Mouse (Mus musculus) bone marrow, adult 2 months (tissue): Measurements from ENCODE around the gene Taf5. TPM values are rescaled to one million over a fixed set of nuclear protein-coding genes. Genes with fewer than 3 reads are reported as not detected.

Source experiments
- H3K27ac ChIP-seq: fragments of 200-500 bp; 2 replicates; pipeline ENCODE4 v1.5.1; 2012; ENCODE audit warnings: low read depth, mild to moderate bottlenecking, control low read depth, inconsistent platforms, low read length; ENCODE audit not compliant: control insufficient read depth, poor library complexity, insufficient read depth
- H3K4me1 ChIP-seq: fragments of 200-500 bp; 2 replicates; pipeline ENCODE4 v1.6.1; 2011; ENCODE audit warnings: low read length; ENCODE audit not compliant: control insufficient read depth, insufficient read depth
- H3K4me3 ChIP-seq: fragments of 200-500 bp; replicated peaks from 2 replicates; pipeline ENCODE3; 2011; ENCODE audit warnings: mild to moderate bottlenecking, low read depth, low read length, control low read depth; ENCODE audit not compliant: control insufficient read depth
- CTCF ChIP-seq: fragments of 200-500 bp; IDR thresholded peaks from 2 replicates; pipeline ENCODE4 v1.5.1; 2011; ENCODE audit warnings: low read length, control low read depth; ENCODE audit not compliant: control insufficient read depth, insufficient read depth
- POLR2A ChIP-seq: fragments of 200-500 bp; IDR thresholded peaks from 2 replicates; pipeline ENCODE4 v1.6.1; 2011; ENCODE audit warnings: low read depth, mild to moderate bottlenecking, control low read depth, low read length, borderline replicate concordance; ENCODE audit not compliant: control insufficient read depth
- WGBS: fragments of 180-500 bp; shearing (Covaris S2); methylation state at CpG from one replicate; pipeline ENCODE4 v1.1.7; 2018; 5-methylcytosine and 5-hydroxymethylcytosine counted together
- polyA plus RNA-seq: library from polyadenylated mRNA; stranded (reverse); fragments of >200 nt; gene quantifications from 2 replicates; pipeline ENCODE4 v1.2.4, GENCODE M21; 2011; ENCODE audit warnings: low replicate concordance; ENCODE audit not compliant: missing spikeins, insufficient read depth, insufficient read length

Gene Taf5
- 6.9 and 8.2 TPM in 2 replicates for polyA plus RNA-seq

DNA sequence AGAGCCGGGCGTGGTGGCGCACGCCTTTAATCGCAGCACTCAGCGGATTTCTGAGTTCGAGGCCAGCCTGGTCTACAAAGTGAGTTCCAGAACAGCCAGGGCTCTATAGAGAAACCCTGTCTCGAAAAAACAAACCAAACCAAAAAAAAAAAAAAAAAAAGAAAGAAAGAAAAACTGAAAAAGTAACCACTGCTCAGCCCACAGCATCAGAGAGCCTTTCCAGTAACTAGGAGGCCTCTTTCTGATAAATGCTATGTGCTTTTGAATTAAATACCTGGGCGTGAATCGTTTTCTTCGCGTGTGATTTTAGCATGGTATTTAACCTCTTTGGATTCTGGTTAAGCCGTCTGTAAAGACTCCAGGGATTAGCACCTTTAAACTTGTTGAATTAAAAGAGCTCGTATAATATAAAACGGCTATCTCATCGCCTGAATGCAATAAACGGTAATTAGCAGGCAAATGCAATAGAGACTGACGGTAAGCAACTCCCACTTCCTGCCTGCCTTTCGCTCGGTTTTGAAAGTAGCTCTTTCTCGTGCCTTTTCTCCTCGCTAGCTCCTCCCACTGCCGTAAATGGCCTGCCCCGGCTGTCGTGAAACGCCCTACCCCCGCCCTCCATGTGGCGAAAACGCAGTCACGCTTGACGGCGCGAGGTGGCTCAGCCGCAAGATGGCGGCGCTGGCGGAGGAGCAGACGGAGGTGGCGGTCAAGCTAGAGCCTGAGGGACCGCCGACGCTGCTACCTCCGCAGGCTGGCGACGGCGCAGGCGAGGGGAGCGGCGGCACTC, at the start of gene Taf5:
Gene Taf5, plus strand, starts transcription at position 651 of the 787 bp plus-strand sequence.
- H3K4me1 ChIP-seq: no peaks in the 10 kb centered on the region
- TF ChIP-seq CTCF (no peak), POLR2A (peak; percentile 99)
- 8% methylated on average over 49 of the region's 49 CpGs for WGBS

DNA sequence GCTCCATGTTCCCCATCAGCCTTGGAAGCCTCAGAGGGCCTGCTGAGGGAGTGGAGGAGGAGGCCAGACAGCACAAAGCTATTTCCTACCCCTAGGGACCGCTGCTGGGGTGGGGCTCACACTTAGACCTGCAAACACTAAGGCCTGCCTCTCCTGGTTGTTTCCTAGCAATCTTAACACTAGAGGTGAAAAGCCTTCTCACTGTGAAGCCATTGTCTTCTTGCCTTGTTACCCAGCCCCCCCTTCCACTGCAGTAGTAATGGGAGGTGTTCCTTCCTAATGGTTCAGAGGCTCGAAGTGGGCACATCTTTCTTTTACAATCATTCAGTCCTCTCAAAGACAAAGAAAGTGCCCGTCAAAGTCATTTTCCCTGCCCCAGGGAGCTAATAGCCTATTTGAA, 49.7 kb upstream of the Taf5 start:
- whole genome bisulfite sequencing: 9% methylated on average over 3 of the region's 3 CpGs
- Histone ChIP-seq H3K27ac (no peak overlapping the region), H3K4me1 (no peaks in the 10 kb centered on the region), H3K4me3 (no peak overlapping the region)
- TF ChIP-seq CTCF (no peak), POLR2A (no peak)

More for the DNA sequence above, at the start of gene Taf5:
- H3K27ac ChIP-seq: peak within 1 kb of the TSS; percentile 97
- H3K4me3 ChIP-seq: peak within 1 kb of the TSS; percentile 80

DNA sequence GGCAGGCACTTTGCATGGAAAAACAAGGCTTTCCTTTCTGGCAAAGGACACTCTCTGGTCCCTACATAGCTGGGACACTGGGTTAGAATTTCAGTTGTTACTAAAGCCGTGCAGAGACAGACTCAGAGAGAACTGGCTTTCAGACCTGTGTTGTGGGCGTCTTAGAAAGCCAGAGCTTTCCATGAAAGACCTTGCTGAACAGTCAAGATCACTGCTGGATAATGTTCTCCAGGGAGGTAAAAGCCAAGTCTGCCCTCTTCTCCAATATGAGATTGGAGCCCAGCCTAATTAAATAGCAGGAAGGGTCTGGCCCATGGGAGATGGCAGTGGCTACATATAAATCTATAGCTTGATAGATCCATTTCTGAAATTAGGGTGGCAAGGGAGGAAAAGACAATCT, 49.2 kb upstream of the Taf5 start:
- TF ChIP-seq CTCF (no peak), POLR2A (no peak)
- H3K27ac ChIP-seq: no peak overlapping the region
- no peak overlapping the region for H3K4me3 ChIP-seq
- 52% methylated on average over 2 of the region's 2 CpGs for WGBS
- no peaks in the 10 kb centered on the region for H3K4me1 ChIP-seq

DNA sequence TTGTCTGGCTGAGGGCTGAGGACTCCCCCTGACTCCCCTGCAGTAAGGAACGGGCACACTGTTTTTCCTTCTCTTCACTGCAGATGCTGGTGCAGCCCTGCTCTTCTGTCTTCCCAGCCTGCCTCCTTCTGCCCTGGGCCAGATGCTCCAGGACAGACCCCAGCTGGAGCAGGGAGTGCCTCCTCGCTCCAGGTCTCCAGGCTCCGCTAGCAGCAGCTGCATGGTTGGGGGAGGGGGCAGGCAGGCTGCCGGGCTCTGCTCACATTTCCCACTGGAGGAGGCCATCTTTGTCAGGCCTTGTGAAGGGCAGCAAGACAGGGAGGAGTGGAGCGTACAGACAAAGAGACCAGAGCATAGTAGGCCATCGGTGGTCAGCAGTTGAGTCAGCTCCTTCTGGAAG, 48.2 kb upstream of the Taf5 start:
- no peaks in the 10 kb centered on the region for H3K4me1 ChIP-seq
- no peak overlapping the region for H3K4me3 ChIP-seq
- WGBS: 54% methylated on average over 6 of the region's 6 CpGs
- TF ChIP-seq CTCF (no peak), POLR2A (no peak)
- H3K27ac ChIP-seq: no peak overlapping the region

DNA sequence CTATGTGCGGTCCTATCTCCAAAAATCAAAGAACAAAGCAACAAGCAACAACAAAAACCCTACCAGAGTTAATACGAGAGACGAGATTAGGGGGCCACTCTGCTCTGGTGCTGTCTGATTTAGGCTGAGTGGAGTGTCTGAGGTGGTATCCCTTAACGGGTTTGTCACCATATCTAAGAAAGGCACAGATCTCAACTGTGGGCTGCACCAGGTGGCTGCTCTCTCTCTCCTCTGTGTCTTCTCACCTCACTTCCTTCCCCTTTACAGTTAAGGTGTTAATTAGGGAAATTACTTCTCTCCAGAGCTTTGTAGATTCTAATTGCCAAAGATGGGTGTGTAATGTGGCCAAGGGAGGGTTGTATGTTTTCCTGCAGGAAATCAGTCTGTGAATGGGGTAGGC, 44.8 kb upstream of the Taf5 start:
- H3K4me3 ChIP-seq: no peak overlapping the region
- 45% methylated on average over 4 of the region's 4 CpGs for WGBS
- no peak overlapping the region for H3K27ac ChIP-seq
- TF ChIP-seq POLR2A (no peak), CTCF (no peak)
- no peaks in the 10 kb centered on the region for H3K4me1 ChIP-seq

DNA sequence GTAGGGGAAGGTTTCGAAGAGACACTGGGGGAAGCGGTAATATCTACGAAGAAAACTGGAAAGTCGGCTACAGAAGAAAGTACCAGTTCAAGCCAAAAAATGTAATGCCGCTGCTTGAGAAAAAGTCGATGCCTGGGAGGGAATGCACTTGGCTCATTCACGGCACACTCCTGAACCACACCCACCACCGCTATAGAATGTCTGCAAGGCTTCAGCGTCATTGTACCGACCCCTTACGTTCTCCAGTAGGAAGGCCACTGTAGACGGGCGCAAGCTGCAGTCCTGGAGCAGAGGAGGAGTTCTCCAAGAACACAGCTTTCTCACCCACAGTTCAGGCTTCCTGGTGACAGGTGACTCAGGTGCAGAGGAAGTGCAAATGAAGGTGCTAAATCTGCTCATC, 44.0 kb upstream of the Taf5 start:
- WGBS: 77% methylated on average over 13 of the region's 13 CpGs
- no peaks in the 10 kb centered on the region for H3K4me1 ChIP-seq
- H3K4me3 ChIP-seq: no peak overlapping the region
- no peak overlapping the region for H3K27ac ChIP-seq
- TF ChIP-seq POLR2A (no peak), CTCF (no peak)

DNA sequence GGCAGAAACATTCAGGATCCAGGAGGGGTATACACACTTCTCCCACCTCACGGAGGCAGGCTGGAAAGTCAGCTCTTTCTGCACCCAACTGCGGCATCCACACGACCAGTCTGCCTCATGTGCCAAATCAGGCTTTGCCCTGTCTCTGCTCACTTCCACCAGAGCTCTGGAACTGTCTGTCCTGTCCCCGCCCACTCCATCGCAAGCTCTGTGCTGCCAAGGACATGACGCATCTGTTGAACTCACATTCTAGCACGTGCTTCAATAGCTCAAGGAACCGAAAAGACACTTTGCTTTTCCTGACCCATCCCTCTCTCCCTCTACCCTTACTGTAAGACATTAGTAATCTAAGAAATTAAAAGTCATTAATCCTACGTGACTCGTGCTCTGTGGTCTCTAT, 42.6 kb upstream of the Taf5 start:
- H3K4me1 ChIP-seq: no peaks in the 10 kb centered on the region
- WGBS: 83% methylated on average over 10 of the region's 10 CpGs
- no peak overlapping the region for H3K4me3 ChIP-seq
- TF ChIP-seq CTCF (no peak), POLR2A (no peak)
- no peak overlapping the region for H3K27ac ChIP-seq

DNA sequence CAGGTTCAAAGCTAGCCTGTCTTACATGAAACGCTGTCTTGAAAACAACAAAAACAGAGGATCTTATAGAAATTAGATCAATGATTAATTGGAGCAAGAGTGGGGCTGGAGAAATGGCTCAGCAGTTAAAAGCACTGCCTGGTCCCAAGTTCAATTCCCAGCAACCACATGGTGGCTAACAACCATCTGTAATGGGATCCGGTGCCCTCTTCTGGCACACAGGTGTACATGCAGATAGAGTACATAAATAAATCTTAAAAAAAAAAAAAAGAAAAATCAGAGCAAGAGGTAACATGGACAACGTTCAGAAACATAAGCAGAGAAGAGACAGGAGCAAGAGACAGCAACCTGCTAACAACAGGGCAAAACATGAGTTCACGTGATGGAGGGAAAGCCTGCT, 41.0 kb upstream of the Taf5 start:
- TF ChIP-seq POLR2A: no peak
- TF ChIP-seq CTCF: no peak
- H3K27ac ChIP-seq: no peak overlapping the region
- no peaks in the 10 kb centered on the region for H3K4me1 ChIP-seq
- 77% methylated on average over 4 of the region's 4 CpGs for WGBS
- H3K4me3 ChIP-seq: no peak overlapping the region

DNA sequence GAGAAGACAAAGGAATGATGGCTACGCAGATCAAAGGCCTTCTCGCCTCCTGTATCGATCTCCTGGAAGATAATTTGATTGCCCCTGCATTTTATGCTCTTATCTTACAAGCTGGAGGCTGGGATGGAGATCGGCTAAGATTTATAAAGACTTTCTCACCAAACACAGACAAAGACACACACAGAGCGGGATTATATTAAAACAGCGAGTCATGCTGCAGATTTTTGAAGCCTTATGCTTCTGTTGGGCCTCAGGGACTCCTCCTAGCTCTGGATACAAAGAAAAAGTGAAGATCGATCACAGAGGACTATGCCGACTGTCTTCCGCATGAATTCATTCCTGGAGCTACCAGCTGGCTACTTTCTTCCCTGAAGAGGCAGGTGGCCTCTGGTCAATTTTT, 37.8 kb upstream of the Taf5 start:
- no peak for TF ChIP-seq POLR2A
- no peak for TF ChIP-seq CTCF
- H3K4me1 ChIP-seq: no peaks in the 10 kb centered on the region
- 92% methylated on average over 9 of the region's 9 CpGs for WGBS
- H3K27ac ChIP-seq: no peak overlapping the region
- no peak overlapping the region for H3K4me3 ChIP-seq
